Mouse (Mus musculus) MEL (cell line): Measurements from ENCODE around the gene Pitpnm3.

Source experiments
- CHD2 ChIP-seq: IDR thresholded peaks from 2 replicates; pipeline ENCODE4 v1.6.1; 2011; ENCODE audit warnings: low read length, improper control_type of control experiment
- CTCF ChIP-seq, 3 experiments: IDR thresholded peaks in 2 of 3; conservative IDR thresholded peaks in 1 of 3; 2 replicates each; pipeline ENCODE4 v1.5.1; 2011 to 2012; ENCODE audit warnings: low read length in 3 of 3, low read depth in 2 of 3, mild to moderate bottlenecking in 2 of 3, improper control_type of control experiment in 1 of 3, inconsistent platforms in 1 of 3, mixed read lengths in 1 of 3, moderate library complexity in 1 of 3; ENCODE audit not compliant: control insufficient read depth in 1 of 3, insufficient read depth in 1 of 3, poor library complexity in 1 of 3, severe bottlenecking in 1 of 3
- EP300 ChIP-seq, 2 experiments: IDR thresholded peaks; 2 replicates each; pipeline ENCODE4 v1.6.1; 2011; ENCODE audit warnings: improper control_type of control experiment in 2 of 2, low read length in 2 of 2, low read depth in 1 of 2, mild to moderate bottlenecking in 1 of 2
- GABPA ChIP-seq: IDR thresholded peaks from 2 replicates; pipeline ENCODE4 v1.6.1; 2012; ENCODE audit warnings: low read depth, mild to moderate bottlenecking, inconsistent platforms, low read length, improper control_type of control experiment, moderate library complexity
- MAFK ChIP-seq: IDR thresholded peaks from 2 replicates; pipeline ENCODE4 v1.6.1; 2011; ENCODE audit warnings: low read depth, mild to moderate bottlenecking, low read length, improper control_type of control experiment, borderline replicate concordance
- MEF2A ChIP-seq: IDR thresholded peaks from 2 replicates; pipeline ENCODE4 v1.6.1; 2014; ENCODE audit warnings: low read depth, mild to moderate bottlenecking, inconsistent platforms, low read length, improper control_type of control experiment; ENCODE audit not compliant: poor library complexity, insufficient replicate concordance, severe bottlenecking; ENCODE audit errors: extremely low read depth
- NELFE ChIP-seq: IDR thresholded peaks from 2 replicates; pipeline ENCODE4 v1.6.1; 2011; ENCODE audit warnings: low read depth, low read length, improper control_type of control experiment
- POLR2A ChIP-seq, 2 experiments: IDR thresholded peaks; 2 replicates each; pipeline ENCODE4 v1.6.1; 2011 to 2012; ENCODE audit warnings: low read length in 2 of 2, mild to moderate bottlenecking in 2 of 2, control low read depth in 1 of 2, improper control_type of control experiment in 1 of 2, low read depth in 1 of 2, moderate library complexity in 1 of 2; ENCODE audit not compliant: control insufficient read depth in 1 of 2, insufficient read depth in 1 of 2, poor library complexity in 1 of 2
- TAL1 ChIP-seq: IDR thresholded peaks from 2 replicates; pipeline ENCODE4 v1.6.1; 2012; ENCODE audit warnings: mild to moderate bottlenecking, inconsistent platforms, low read length, moderate library complexity, mixed read lengths
- TBP ChIP-seq: IDR thresholded peaks from 2 replicates; pipeline ENCODE4 v1.8.0; 2011; ENCODE audit warnings: low read depth, low read length, improper control_type of control experiment
- UBTF ChIP-seq: IDR thresholded peaks from 2 replicates; pipeline ENCODE4 v1.6.1; 2012; ENCODE audit warnings: low read depth, mild to moderate bottlenecking, inconsistent platforms, low read length, improper control_type of control experiment, moderate library complexity, borderline replicate concordance; ENCODE audit not compliant: insufficient read depth
- USF1 ChIP-seq: IDR thresholded peaks from 2 replicates; pipeline ENCODE4 v1.6.1; 2014; ENCODE audit warnings: low read depth, mild to moderate bottlenecking, inconsistent platforms, low read length, improper control_type of control experiment, moderate library complexity
- ZNF384 ChIP-seq: IDR thresholded peaks from 2 replicates; pipeline ENCODE4 v1.6.1; 2012; ENCODE audit warnings: low read depth, mild to moderate bottlenecking, inconsistent platforms, low read length, improper control_type of control experiment

GRCm38 (mm10) chr11:72103530-72103929 lies 32.0 kb downstream of the Pitpnm3 start:
- TF ChIP-seq POLR2A (IDR thresholded peaks at IDR 0.05; ENCODE audit: control insufficient read depth in 1 of 2, insufficient read depth in 1 of 2, low read depth in 1 of 2, low read length in 2 of 2, poor library complexity in 1 of 2) (no peak), UBTF (no peak), EP300 (IDR thresholded peaks at IDR 0.05; ENCODE audit: low read depth in 1 of 2, low read length in 2 of 2) (no peak), CTCF (IDR thresholded peaks at IDR 0.05 in 2 of 3, conservative IDR thresholded peaks at IDR 0.05 in 1 of 3; ENCODE audit: control insufficient read depth in 1 of 3, insufficient read depth in 1 of 3, low read depth in 2 of 3, low read length in 3 of 3, poor library complexity in 1 of 3, severe bottlenecking in 1 of 3) (no peak), CHD2 (no peak), ZNF384 (no peak), MEF2A (no peak), NELFE (no peak), MAFK (no peak), USF1 (no peak), TAL1 (no peak), TBP (no peak), GABPA (no peak)
